Mouse (Mus musculus): ENCODE measurements around the gene Unc5b. TPM values are rescaled to one million over a fixed set of nuclear protein-coding genes. Genes with fewer than 3 reads are reported as not detected.
A peak's percentile ranks its signal among the peaks of the same experiment; 100 is the strongest.

The Unc5b gene
- polyA plus RNA-seq, 1 experiment from 2014 or later = 4.2 TPM

DNA sequence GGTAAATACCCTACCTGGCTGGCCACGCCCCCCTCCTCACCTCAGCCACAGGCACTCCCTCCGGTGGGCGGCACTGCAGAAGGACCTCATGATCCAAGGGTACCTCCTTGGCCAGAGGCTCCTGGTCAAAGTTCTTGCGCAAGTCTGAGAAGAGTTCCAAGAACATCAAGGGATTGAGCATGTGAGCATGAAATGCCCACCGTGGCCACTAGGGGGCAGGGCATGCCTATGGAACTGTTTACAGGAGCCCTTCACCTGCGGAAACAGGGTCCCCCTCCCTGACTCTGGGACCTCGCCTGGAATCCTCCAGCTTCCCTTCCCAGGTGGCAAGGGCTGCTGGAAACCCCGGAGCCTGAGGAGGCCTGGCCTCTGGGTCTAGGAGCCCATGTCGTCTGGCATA is 51.8 kb downstream of the Unc5b start:
- H3K4me1 ChIP-seq (replicated peaks; ENCODE audit: control insufficient read depth, insufficient read depth, low read length) = no peaks in the 10 kb centered on the region
- H3K9ac ChIP-seq (ENCODE audit: low read depth, low read length) = no peak overlapping the region
- H3K9me3 ChIP-seq (ENCODE audit: control insufficient read depth, low read length) = no peaks in the 10 kb centered on the region
- H3K4me2 ChIP-seq = no peak overlapping the region
- H3K27ac ChIP-seq (ENCODE audit: low read depth, low read length) = no peak overlapping the region
- no peak for ATAC-seq (replicated peaks; ENCODE audit: low FRiP score)
- 11% methylated on average over 9 of the region's 9 CpGs for WGBS
- no peak overlapping the region for H3K4me3 ChIP-seq (ENCODE audit: low read depth, low read length)
- DNase-seq (ENCODE audit: low spot score) = peak; percentile 82
- no peaks in the 10 kb centered on the region for H3K27me3 ChIP-seq (replicated peaks; ENCODE audit: control insufficient read depth, insufficient read depth, low read length)
- H3K36me3 ChIP-seq (ENCODE audit: control insufficient read depth, insufficient read depth, low read length) = no peaks in the 10 kb centered on the region

DNA sequence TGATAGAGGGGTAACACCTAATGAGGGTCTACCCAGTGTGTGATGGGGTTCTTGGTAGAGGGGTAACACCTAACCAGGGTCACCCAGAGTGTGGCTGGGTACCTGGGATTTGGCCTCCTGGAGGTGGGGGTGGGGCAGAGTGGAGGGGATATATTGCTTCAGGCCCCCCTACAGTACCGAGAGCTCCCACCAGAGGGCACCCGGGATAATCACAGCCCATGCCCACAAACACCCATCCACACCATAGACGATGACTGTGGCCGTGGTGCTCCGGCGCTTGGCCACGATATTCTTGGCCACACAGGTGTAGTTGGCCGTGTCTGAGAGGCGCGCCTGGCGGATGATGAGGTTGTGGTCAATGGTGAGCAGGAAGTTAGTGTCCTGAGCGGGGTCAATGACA is 52.8 kb downstream of the Unc5b start:
- Histone ChIP-seq H3K9ac (ENCODE audit: low read depth, low read length) (no peak overlapping the region), H3K27me3 (replicated peaks; ENCODE audit: control insufficient read depth, insufficient read depth, low read length) (no peaks in the 10 kb centered on the region), H3K4me1 (replicated peaks; ENCODE audit: control insufficient read depth, insufficient read depth, low read length) (no peaks in the 10 kb centered on the region), H3K9me3 (ENCODE audit: control insufficient read depth, low read length) (no peaks in the 10 kb centered on the region), H3K36me3 (ENCODE audit: control insufficient read depth, insufficient read depth, low read length) (no peaks in the 10 kb centered on the region), H3K27ac (ENCODE audit: low read depth, low read length) (no peak overlapping the region), H3K4me2 (no peak overlapping the region), H3K4me3 (ENCODE audit: low read depth, low read length) (no peak overlapping the region)
- DNase-seq (ENCODE audit: low spot score) = peak; percentile 51
- WGBS = 72% methylated on average over 12 of the region's 12 CpGs
- peak; percentile 30; the same call in 1 of the 2 replicates for ATAC-seq (replicated peaks; ENCODE audit: low FRiP score)

DNA sequence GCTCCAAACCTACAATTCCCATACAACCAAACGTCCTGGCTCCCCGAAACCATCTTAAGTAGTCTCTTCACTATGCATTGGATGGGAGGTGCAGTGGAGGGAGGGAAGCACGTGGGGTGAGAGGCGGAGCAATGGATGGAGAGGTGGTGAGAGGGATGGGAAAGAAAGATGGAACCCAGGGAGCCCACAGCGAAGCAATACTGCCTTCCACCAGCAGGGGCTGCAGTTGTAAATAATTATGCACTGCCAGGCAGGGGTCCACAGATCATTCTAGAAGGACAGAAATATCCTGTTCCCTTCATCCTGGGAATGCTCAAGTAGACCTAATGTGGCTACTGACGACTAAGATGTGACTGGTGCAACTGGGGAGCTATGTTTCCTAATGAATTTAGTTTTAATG is 55.9 kb downstream of the Unc5b start:
- Histone ChIP-seq H3K4me2 (no peak overlapping the region), H3K27me3 (replicated peaks; ENCODE audit: control insufficient read depth, insufficient read depth, low read length) (no peaks in the 10 kb centered on the region), H3K4me1 (replicated peaks; ENCODE audit: control insufficient read depth, insufficient read depth, low read length) (no peaks in the 10 kb centered on the region), H3K27ac (ENCODE audit: low read depth, low read length) (no peak overlapping the region), H3K36me3 (ENCODE audit: control insufficient read depth, insufficient read depth, low read length) (no peaks in the 10 kb centered on the region), H3K9ac (ENCODE audit: low read depth, low read length) (no peak overlapping the region), H3K9me3 (ENCODE audit: control insufficient read depth, low read length) (no peaks in the 10 kb centered on the region), H3K4me3 (ENCODE audit: low read depth, low read length) (no peak overlapping the region)
- WGBS = 68% methylated on average over 6 of the region's 6 CpGs
- DNase-seq (ENCODE audit: low spot score) = no peak
- ATAC-seq (replicated peaks; ENCODE audit: low FRiP score) = no peak

DNA sequence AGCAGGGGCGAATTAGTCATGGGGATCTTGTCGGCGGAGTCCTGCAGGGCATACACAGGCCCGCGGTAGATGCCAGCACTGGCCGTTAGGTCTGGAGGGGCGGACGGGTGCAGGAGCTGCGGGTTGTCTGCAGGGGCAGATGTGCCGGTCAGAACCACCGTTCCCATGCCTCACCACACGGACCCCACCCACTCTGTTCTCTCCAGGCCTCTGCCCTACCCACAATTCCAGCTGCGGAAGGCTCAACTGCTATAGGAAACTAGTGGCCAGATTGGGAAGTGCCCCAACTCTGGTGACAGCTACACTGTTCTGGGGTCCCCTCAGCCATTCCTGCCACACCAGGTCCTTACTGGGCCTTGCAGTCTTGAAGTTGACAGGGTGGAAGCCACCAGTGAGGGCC is 56.8 kb downstream of the Unc5b start:
- Histone ChIP-seq H3K27me3 (replicated peaks; ENCODE audit: control insufficient read depth, insufficient read depth, low read length) (no peaks in the 10 kb centered on the region), H3K9ac (ENCODE audit: low read depth, low read length) (no peak overlapping the region), H3K36me3 (ENCODE audit: control insufficient read depth, insufficient read depth, low read length) (no peaks in the 10 kb centered on the region), H3K27ac (ENCODE audit: low read depth, low read length) (no peak overlapping the region), H3K4me2 (no peak overlapping the region), H3K4me3 (ENCODE audit: low read depth, low read length) (no peak overlapping the region), H3K9me3 (ENCODE audit: control insufficient read depth, low read length) (no peaks in the 10 kb centered on the region), H3K4me1 (replicated peaks; ENCODE audit: control insufficient read depth, insufficient read depth, low read length) (no peaks in the 10 kb centered on the region)
- no peak for ATAC-seq (replicated peaks; ENCODE audit: low FRiP score)
- DNase-seq (ENCODE audit: low spot score) = no peak
- 95% methylated on average over 13 of the region's 13 CpGs for WGBS

DNA sequence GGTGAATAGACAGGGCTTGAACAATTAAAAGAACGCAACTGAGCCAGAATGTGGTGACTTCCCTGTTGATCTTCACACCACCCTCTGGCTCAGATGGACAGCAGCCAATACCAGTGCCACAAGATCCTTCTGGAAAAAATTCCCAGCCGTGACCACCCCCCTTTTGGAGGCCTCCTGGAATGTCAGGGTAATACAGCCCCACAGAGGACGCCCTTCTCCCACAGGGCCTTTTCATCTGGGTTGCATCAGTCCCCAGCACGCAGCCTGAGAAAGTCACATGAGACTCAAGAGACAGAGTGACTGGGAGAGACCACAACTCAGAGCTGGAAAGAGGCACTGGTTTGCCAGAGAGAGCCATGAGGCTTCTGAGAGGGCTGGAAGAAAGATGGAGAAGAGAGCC is 60.5 kb downstream of the Unc5b start:
- H3K36me3 ChIP-seq (ENCODE audit: control insufficient read depth, insufficient read depth, low read length) = peaks cover 2% of the 10 kb centered on the region; the same call in 1 of the 2 replicates
- no peak overlapping the region for H3K9ac ChIP-seq (ENCODE audit: low read depth, low read length)

DNA sequence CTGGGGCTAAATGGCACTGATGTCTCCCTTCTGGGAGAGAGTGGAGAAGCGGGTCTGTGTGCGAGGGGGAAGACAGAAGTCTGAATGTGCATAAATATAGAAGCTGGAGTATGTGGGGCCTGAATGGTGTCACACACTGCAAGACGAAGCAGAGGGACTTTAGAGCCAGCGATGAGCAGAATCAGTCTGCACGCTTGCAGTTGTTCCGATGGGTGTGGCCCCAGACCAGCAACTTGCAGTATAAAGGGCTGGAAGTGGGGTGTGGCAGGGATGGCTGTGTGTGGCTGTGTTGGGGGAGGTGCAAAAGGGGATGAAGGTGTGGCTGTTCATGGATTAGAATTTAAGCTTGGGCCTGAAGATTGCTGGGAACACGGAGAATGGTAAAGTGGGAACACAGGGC is 62.8 kb downstream of the Unc5b start:
- Histone ChIP-seq H3K9me3 (ENCODE audit: control insufficient read depth, low read length) (no peaks in the 10 kb centered on the region), H3K4me1 (replicated peaks; ENCODE audit: control insufficient read depth, insufficient read depth, low read length) (no peaks in the 10 kb centered on the region), H3K27ac (ENCODE audit: low read depth, low read length) (no peak overlapping the region), H3K27me3 (replicated peaks; ENCODE audit: control insufficient read depth, insufficient read depth, low read length) (no peaks in the 10 kb centered on the region), H3K9ac (ENCODE audit: low read depth, low read length) (no peak overlapping the region), H3K36me3 (ENCODE audit: control insufficient read depth, insufficient read depth, low read length) (peaks cover 2% of the 10 kb centered on the region; the same call in 1 of the 2 replicates), H3K4me2 (no peak overlapping the region), H3K4me3 (ENCODE audit: low read depth, low read length) (no peak overlapping the region)
- ATAC-seq (replicated peaks; ENCODE audit: low FRiP score) (no peak), DNase-seq (ENCODE audit: low spot score) (no peak)
- WGBS = 83% methylated on average over 7 of the region's 7 CpGs

More for the DNA sequence above, 60.5 kb downstream of the Unc5b start:
- DNase-seq (ENCODE audit: low spot score) (no peak), ATAC-seq (replicated peaks; ENCODE audit: low FRiP score) (no peak)
- Histone ChIP-seq H3K4me1 (replicated peaks; ENCODE audit: control insufficient read depth, insufficient read depth, low read length) (no peaks in the 10 kb centered on the region), H3K4me3 (ENCODE audit: low read depth, low read length) (no peak overlapping the region), H3K4me2 (no peak overlapping the region), H3K27me3 (replicated peaks; ENCODE audit: control insufficient read depth, insufficient read depth, low read length) (no peaks in the 10 kb centered on the region), H3K9me3 (ENCODE audit: control insufficient read depth, low read length) (no peaks in the 10 kb centered on the region), H3K27ac (ENCODE audit: low read depth, low read length) (no peak overlapping the region)
- 69% methylated on average over 4 of the region's 4 CpGs for WGBS

DNA sequence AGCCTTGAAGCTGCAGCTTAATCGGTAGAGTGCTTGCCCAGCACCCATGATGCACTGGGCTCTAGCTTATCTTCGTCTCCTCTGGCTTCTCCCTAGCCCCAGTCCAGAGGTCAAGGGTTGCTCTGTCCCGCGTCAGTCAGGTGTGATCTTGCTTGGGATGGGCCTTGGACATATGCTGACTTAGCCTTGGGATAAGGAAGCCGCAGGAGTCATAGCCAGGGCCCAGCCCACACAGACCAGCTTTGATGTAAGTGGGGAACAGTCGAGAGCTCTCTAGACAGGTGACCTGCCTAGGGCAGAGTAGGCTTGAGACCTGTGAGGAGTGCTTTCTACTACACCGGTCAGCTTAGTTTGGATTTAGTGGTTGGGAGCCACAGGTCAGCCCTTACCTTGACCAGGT is 64.0 kb downstream of the Unc5b start:
- WGBS = 64% methylated on average over 7 of the region's 7 CpGs
- Histone ChIP-seq H3K36me3 (ENCODE audit: control insufficient read depth, insufficient read depth, low read length) (peaks cover 2% of the 10 kb centered on the region; the same call in 1 of the 2 replicates), H3K4me2 (no peak overlapping the region), H3K27me3 (replicated peaks; ENCODE audit: control insufficient read depth, insufficient read depth, low read length) (no peaks in the 10 kb centered on the region), H3K4me3 (ENCODE audit: low read depth, low read length) (no peak overlapping the region), H3K27ac (ENCODE audit: low read depth, low read length) (no peak overlapping the region), H3K4me1 (replicated peaks; ENCODE audit: control insufficient read depth, insufficient read depth, low read length) (no peaks in the 10 kb centered on the region), H3K9ac (ENCODE audit: low read depth, low read length) (no peak overlapping the region), H3K9me3 (ENCODE audit: control insufficient read depth, low read length) (no peaks in the 10 kb centered on the region)
- no peak for DNase-seq (ENCODE audit: low spot score)
- no peak for ATAC-seq (replicated peaks; ENCODE audit: low FRiP score)

DNA sequence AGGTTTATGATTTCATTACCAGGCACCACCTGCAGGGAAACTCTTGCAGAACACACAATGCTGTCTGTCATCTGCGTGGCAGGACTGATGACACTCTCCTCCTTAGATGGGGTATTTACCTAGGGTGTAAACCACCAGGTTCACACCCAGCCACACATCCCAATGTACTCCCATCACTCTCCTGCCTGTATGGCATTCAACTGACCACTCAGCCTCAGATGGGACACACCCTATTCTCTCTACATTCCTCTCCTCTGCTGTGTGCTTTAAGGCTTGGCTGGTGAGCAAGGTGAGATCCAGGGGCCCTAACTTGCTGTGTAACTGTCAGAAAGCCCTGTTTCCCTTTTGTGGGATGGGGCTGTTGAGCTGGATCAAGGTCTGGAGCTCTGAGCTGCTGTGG is 69.3 kb downstream of the Unc5b start:
- H3K4me2 ChIP-seq = no peak overlapping the region
- H3K4me3 ChIP-seq (ENCODE audit: low read depth, low read length) = no peak overlapping the region
- DNase-seq (ENCODE audit: low spot score) (no peak), ATAC-seq (replicated peaks; ENCODE audit: low FRiP score) (no peak)
- no peaks in the 10 kb centered on the region; the same call in 1 of the 2 replicates for H3K27me3 ChIP-seq (replicated peaks; ENCODE audit: control insufficient read depth, insufficient read depth, low read length)
- H3K4me1 ChIP-seq (replicated peaks; ENCODE audit: control insufficient read depth, insufficient read depth, low read length) = no peaks in the 10 kb centered on the region
- 82% methylated on average over 1 of the region's 1 CpGs for WGBS
- H3K36me3 ChIP-seq (ENCODE audit: control insufficient read depth, insufficient read depth, low read length) = no peaks in the 10 kb centered on the region
- H3K9ac ChIP-seq (ENCODE audit: low read depth, low read length) = no peak overlapping the region
- H3K9me3 ChIP-seq (ENCODE audit: control insufficient read depth, low read length) = no peaks in the 10 kb centered on the region
- H3K27ac ChIP-seq (ENCODE audit: low read depth, low read length) = no peak overlapping the region

DNA sequence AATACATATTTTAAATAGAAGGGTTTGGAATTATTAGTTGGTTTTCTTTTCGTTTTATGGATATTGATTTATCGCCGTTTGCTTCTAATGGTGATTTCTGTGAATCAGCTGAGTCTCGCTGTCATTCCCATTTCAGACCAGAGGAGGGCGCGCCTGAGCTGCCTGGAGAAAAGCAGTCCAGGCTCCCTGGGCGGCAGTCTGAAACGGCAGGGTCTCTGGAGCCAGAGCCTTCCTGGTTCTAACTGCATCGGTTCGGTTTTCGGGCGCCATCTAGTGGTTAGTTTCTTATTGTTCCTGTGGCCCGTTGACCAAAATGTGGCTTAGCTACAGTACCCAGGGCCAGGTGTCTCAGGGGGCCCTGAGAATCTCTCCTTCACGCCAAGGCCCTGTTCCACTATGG is 71.0 kb downstream of the Unc5b start:
- Histone ChIP-seq H3K27me3 (replicated peaks; ENCODE audit: control insufficient read depth, insufficient read depth, low read length) (no peaks in the 10 kb centered on the region; the same call in 1 of the 2 replicates), H3K4me3 (ENCODE audit: low read depth, low read length) (no peak overlapping the region), H3K9ac (ENCODE audit: low read depth, low read length) (no peak overlapping the region), H3K4me2 (no peak overlapping the region), H3K4me1 (replicated peaks; ENCODE audit: control insufficient read depth, insufficient read depth, low read length) (no peaks in the 10 kb centered on the region), H3K27ac (ENCODE audit: low read depth, low read length) (no peak overlapping the region), H3K36me3 (ENCODE audit: control insufficient read depth, insufficient read depth, low read length) (no peaks in the 10 kb centered on the region), H3K9me3 (ENCODE audit: control insufficient read depth, low read length) (no peaks in the 10 kb centered on the region)
- DNase-seq (ENCODE audit: low spot score) (peak; percentile 81), ATAC-seq (replicated peaks; ENCODE audit: low FRiP score) (peak; percentile 80)
- 7% methylated on average over 14 of the region's 14 CpGs for WGBS
